Mouse (Mus musculus) v-Abl transformed pro-B cells (cell line): ENCODE data around the gene Sult4a1.
"Not testable (repeated sequence)": the region's sequence is repeated elsewhere in the genome, so short reads cannot be mapped to it uniquely, and the experiment has no call there.

Source experiments
- in situ Hi-C, 2 experiments: fragments of 400-800 bp; cut with MboI; formaldehyde crosslinking; loops; one replicate each; pipeline ENCODE4 v1.15.1; 2025; ENCODE audit not compliant: unreplicated experiment in 2 of 2

The Sult4a1 gene

GRCm38 (mm10) chr15:84104626-84105025, 928 bp downstream of the Sult4a1 start:
- in situ Hi-C loops, result no loop called here

- in situ Hi-C loops, result not testable (repeated sequence)
These were observed 8.0 kb downstream of the Sult4a1 start for GRCm38 (mm10) chr15:84097536-84097935.

DNA sequence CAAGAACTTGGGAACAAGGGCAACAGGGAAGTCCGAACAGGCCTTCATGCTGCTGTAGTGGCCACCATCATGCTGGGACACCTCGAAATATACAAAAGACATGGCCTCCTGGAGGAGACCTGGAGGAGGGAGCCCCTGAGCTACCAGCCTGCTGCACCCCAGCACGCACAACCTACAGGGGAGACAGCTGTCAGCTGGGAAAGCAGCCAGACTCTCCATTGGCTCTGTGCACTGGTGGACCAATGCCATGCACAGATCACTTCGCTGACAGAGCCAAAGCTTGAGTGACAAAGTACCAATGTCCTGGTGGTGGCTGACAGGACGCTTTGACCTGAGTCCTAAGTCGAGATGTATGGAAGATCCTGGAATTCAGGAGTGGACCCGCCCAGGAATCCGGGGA, 9.5 kb downstream of the Sult4a1 start:
- in situ Hi-C loops, result no loop called here

- in situ Hi-C loops, result no loop called here
These were observed 10.6 kb downstream of the Sult4a1 start for GRCm38 (mm10) chr15:84094921-84095320.

DNA sequence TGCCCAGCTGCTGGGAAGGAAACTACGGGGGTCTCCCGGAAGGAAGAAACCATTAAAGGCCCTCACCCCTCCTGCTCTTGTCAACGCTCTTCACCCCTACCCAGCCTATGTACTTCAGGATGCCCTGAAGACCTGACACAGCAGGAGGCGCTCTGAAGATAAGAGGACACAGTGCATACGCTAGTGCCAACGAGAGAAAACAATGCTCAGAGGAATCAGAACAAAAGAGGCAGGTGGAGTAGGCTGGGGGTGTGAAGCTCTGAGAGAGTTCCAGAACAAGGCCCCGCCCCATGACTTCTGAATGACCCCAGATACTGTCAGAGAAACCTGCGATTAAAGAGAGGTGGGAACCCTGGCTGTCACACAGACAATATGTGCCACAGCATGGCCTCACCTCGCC, 18.8 kb downstream of the Sult4a1 start:
- in situ Hi-C loops, result no loop called here

GRCm38 (mm10) chr15:84086364-84086763, 19.2 kb downstream of the Sult4a1 start:
- in situ Hi-C loops, result no loop called here

- in situ Hi-C loops, result no loop called here
These were observed 25.5 kb downstream of the Sult4a1 start for GRCm38 (mm10) chr15:84080069-84080468.

DNA sequence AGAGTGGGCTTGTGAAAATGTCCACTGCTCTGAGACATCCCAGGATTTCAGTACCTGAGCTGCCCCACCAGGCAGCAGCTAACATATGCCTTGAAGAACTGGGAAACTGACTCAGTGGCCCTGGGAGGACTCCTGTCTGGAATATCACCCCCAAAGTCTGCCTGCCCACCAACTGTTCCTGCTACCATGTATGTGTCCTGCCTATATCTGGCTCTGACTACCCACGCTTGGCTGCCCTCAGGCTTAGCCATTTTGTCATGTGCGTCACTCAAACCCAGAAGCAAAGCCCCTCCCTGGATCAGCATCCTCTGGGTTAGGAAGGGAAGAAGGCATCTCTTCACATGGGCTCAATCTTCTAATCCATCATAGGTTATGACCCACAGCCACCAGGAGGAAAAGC, 26.0 kb downstream of the Sult4a1 start:
- in situ Hi-C loops, result loop anchor here (5.0 to 10.0 kb wide), 3 partner anchors 185 to 553 kb away; no protein-coding TSS in a partner anchor

DNA sequence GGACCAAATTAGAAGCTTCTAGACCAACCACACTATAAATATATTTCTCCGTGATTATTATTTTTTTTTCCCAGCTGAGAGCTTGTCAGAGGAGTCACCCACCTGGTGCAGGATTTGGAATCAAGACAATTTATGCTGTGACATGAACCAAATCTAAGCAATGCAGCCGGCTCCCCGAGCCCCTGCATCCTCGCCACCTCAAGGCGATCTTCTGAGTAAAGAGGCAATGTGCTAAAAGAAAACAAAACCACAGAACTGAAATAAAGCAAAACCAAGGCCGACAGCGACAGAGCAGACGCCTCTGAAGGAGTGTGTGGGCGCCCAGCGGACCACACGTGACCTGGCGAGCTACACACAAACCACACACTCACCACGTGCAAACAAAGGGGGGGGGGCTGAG, 26.9 kb downstream of the Sult4a1 start:
- in situ Hi-C loops, result loop anchor here (5.0 to 10.0 kb wide), 3 partner anchors 186 to 554 kb away; no protein-coding TSS in a partner anchor

- in situ Hi-C loops, result loop anchor here (5.0 to 10.0 kb wide), 3 partner anchors 188 to 555 kb away; no protein-coding TSS in a partner anchor
These were observed 28.4 kb downstream of the Sult4a1 start for GRCm38 (mm10) chr15:84077151-84077550.

DNA sequence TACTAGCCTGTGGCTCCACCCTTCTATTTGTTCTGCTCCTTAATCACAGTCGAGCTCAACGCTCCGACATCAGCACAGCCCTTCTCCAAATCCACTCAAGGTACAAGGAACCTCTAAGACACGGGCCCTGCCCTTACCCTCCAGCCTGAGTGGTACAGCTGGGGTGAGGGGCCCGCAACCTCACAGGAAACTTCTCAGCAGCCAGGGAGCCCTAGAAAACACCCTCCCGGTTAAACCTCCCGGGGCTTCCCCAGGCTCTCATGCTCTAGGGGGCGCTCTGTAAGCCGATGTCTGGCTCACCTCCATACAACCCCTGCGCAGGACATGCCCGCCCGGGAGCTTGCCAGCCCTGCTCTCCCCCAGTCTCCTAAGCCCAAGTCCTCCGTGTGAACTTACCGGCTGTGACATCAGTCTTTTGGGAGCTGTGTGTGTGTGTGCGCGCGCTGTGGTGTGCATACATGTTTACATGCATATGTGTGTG, 30.8 kb downstream of the Sult4a1 start:
- in situ Hi-C loops, result loop anchor here (5.0 to 25.0 kb wide), 9 partner anchors 190 to 2012 kb away; partner anchors contain the start of genes 4930407I10Rik (in 1 of the 2), Bik (in 1 of the 2), Mei1 (in 1 of the 2) and Nfam1 (in 1 of the 2)

- in situ Hi-C loops, result loop anchor here (10.0 to 25.0 kb wide), 7 partner anchors 191 to 2012 kb away; partner anchors contain the start of genes 4930407I10Rik (in 1 of the 2), Bik (in 1 of the 2), Mei1 (in 1 of the 2) and Nfam1 (in 1 of the 2)
These were observed 31.4 kb downstream of the Sult4a1 start for GRCm38 (mm10) chr15:84073911-84074704.

DNA sequence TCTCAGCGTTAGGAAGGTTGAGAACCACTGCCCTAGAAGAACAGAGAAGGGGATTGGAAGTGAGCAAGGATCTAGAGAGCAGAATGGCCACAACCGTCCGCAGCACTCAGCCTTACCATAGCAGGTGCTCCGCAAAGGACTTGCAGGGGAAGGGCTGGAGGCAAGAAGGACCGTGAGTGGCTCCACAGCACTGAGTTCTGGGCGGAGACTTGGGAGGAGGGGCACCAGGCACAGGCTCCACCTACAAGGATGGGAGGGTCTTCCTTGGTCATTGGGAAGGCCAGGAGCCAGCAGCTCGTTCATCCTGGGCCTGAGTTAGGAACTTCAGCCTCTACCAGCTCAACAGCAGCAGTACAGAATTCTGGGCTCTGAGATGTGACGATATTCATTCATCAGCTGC, 32.5 kb downstream of the Sult4a1 start:
- in situ Hi-C loops, result loop anchor here (10.0 to 25.0 kb wide), 7 partner anchors 192 to 2011 kb away; partner anchors contain the start of genes 4930407I10Rik (in 1 of the 2), Bik (in 1 of the 2), Mei1 (in 1 of the 2) and Nfam1 (in 1 of the 2)

DNA sequence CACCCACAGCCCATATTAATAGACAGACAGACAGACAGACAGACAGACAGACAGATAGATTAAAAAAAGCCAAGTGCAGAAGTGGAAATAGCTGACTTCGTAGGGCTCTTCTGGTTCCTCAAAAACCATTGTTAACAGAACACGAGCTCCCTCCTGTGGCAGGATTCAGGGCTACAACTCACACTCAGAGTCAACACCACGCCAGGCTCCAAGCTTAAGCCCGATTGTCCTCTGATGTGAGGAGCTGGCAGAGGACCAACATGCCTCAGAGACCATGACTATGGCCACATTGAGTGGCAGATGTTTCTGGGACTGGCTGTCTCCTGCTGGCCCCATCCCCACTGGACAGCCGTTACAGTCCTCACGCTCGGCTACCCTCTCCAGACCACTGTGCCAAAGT, 33.3 kb downstream of the Sult4a1 start:
- in situ Hi-C loops, result loop anchor here (10.0 to 25.0 kb wide), 7 partner anchors 193 to 2010 kb away; partner anchors contain the start of genes 4930407I10Rik (in 1 of the 2), Bik (in 1 of the 2), Mei1 (in 1 of the 2) and Nfam1 (in 1 of the 2)

DNA sequence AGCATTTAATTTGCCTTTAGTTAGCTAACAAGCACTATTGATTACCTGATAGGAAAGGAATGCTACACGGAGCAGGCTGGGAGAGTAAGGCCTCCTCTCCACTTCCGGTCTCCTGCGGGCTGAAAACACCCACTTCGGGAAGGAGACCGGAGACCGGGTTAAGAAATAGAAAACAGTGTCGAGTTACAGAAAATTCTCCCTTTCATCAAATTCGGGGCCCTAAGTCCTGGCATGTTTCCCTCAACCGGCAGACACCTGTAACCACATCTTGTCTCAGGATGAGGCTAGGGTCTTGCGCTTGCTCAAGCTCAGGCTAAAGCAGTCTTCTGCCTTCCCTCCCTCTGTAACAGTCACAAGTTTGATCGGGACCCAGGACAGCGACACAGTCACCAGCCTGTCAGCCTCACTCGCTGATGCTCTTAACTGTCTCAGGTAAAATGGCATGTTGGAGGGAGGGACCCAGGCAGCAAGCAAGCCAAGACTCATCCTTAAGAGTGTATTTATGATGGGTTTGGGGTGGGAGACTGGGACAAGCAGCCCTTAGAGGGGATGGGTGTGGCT, 35.4 kb downstream of the Sult4a1 start:
- in situ Hi-C loops, result loop anchor here (10.0 to 25.0 kb wide), 7 partner anchors 195 to 2008 kb away; partner anchors contain the start of genes 4930407I10Rik (in 1 of the 2), Bik (in 1 of the 2), Mei1 (in 1 of the 2) and Nfam1 (in 1 of the 2)

DNA sequence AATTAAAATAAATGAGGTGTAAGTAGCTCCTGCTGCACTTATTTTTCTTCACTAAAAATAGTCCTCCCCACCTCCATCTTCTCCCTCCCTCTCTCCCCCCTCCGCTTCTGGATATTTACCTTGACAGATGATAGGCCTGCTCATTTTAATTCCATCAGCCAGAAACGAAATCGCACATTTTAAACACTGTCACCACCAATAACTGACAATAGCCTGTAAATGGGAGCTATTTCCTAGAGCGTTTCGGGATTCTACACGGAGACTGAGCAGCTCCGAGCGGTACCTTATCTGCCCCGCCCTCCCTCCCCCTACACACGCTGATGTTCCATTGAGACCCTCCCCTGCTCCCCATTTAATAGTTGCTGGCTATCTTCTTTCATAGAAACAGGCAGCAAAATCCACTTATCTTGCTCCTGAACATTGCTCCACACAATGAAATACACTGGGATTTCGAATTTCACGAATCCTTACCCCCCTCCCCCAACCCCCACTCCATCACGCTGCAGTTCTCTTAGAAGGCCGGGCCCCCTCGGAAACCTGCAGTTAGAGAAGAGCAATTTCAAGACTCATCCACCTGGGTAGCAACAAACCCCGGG, 36.0 kb downstream of the Sult4a1 start:
- in situ Hi-C loops, result loop anchor here (10.0 to 25.0 kb wide), 7 partner anchors 195 to 2007 kb away; partner anchors contain the start of genes 4930407I10Rik (in 1 of the 2), Bik (in 1 of the 2), Mei1 (in 1 of the 2) and Nfam1 (in 1 of the 2)

GRCm38 (mm10) chr15:84065701-84066100, 39.9 kb downstream of the Sult4a1 start:
- in situ Hi-C loops, result loop anchor here in 1 of 2 experiments (25.0 kb wide), 6 partner anchors 303 to 2003 kb away; partner anchors contain the start of genes 4930407I10Rik, Bik, Mei1 and Nfam1

DNA sequence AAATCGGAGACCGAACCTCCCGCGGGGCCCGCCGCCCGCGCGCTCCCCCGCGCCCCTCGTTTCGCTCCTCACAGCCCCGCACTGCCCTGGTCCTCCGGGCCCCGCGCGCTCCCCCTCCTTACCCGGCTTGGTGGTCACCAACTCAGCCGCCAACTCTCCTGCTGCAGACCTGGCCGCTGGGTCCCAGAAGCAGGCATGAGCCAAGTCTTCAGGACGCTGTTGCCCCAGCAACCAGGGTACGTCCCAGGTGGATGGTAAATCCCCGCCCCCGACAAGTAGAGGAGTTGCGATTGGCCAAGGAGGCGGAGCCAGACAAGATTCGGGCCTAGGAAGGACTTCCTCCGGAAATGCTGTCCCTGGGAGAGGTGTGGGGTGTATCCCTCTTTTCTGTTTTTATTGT, 40.4 kb downstream of the Sult4a1 start, which contains the start of gene Efcab6:
Efcab6 (minus strand) TSS at position 240 of the 400 bp plus-strand sequence.
- in situ Hi-C loops, result loop anchor here in 1 of 2 experiments (25.0 kb wide), 6 partner anchors 303 to 2003 kb away; partner anchors contain the start of genes 4930407I10Rik, Bik, Mei1 and Nfam1

- in situ Hi-C loops, result loop anchor here in 1 of 2 experiments (25.0 kb wide), 6 partner anchors 297 to 1997 kb away; partner anchors contain the start of genes 4930407I10Rik, Bik, Mei1 and Nfam1
These were observed 46.7 kb downstream of the Sult4a1 start for GRCm38 (mm10) chr15:84058841-84059240.

DNA sequence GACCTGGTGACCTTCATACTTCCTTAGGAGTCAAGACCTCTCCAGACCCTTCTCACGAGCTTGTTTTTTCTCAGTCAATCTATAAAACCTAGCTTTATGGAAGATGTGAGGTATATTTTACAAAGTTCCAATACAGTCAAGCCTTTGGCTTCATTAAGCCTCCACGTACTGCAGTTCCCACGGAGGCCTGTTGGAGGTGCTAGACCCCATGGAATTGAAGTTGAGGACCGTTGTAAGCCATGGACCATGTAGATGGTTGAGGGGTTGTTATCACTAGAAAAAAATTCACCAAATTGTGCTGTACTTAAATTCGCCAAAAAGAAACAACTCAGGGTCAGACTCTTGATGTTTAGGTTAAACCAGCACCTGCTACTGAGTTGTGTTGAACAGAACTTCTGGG, 49.5 kb downstream of the Sult4a1 start:
- in situ Hi-C loops, result loop anchor here in 1 of 2 experiments (25.0 kb wide), 6 partner anchors 294 to 1994 kb away; partner anchors contain the start of genes 4930407I10Rik, Bik, Mei1 and Nfam1
